Mouse (Mus musculus) gastrocnemius, postnatal 14 days (tissue): ENCODE data around the gene Mgea5. TPM values are rescaled to one million over a fixed set of nuclear protein-coding genes. Genes with fewer than 3 reads are reported as not detected.

Experiments
- DNase-seq: peaks from one replicate; pipeline ENCODE4 v3.0.0; 2021; ENCODE audit warnings: mixed read lengths
- intact Hi-C: fragments of 180-260 bp; cut with DNase I; formaldehyde crosslinking; loops from one replicate; pipeline ENCODE4 v1.15.1; 2025; ENCODE audit warnings: low total_unique reads
- total RNA-seq, 2 experiments: library from RNA; stranded (reverse); gene quantifications; 2 replicates each; pipeline ENCODE4 v1.2.3; 2021

Mgea5 gene
- total RNA-seq, 2 experiments from 2014 or later = 28.6 to 29.6 TPM

- intact Hi-C loops = no loop called here
- no peak for DNase-seq
These were observed 45.7 kb downstream of the Mgea5 start for GRCm38 (mm10) chr19:45737846-45738484.

- no peak for DNase-seq
- intact Hi-C loops = no loop called here
These were observed 46.3 kb downstream of the Mgea5 start for GRCm38 (mm10) chr19:45737208-45737845.

- DNase-seq = peak; percentile 60
These were observed 46.8 kb downstream of the Mgea5 start for GRCm38 (mm10) chr19:45736855-45737207.

GRCm38 (mm10) chr19:45736241-45736640 is 47.4 kb downstream of the Mgea5 start:
- intact Hi-C loops = no loop called here

More at GRCm38 (mm10) chr19:45736855-45737207, 46.8 kb downstream of the Mgea5 start:
- intact Hi-C loops = no loop called here

GRCm38 (mm10) chr19:45734762-45735161 is 48.9 kb downstream of the Mgea5 start:
- intact Hi-C loops = no loop called here

More at GRCm38 (mm10) chr19:45736241-45736640, 47.4 kb downstream of the Mgea5 start:
- DNase-seq = no peak

GRCm38 (mm10) chr19:45734191-45734590 is 49.4 kb downstream of the Mgea5 start:
- DNase-seq = no peak
- intact Hi-C loops = no loop called here

More at GRCm38 (mm10) chr19:45734762-45735161, 48.9 kb downstream of the Mgea5 start:
- no peak for DNase-seq

GRCm38 (mm10) chr19:45733564-45733963 is 50.1 kb downstream of the Mgea5 start:
- intact Hi-C loops = no loop called here
- no peak for DNase-seq

GRCm38 (mm10) chr19:45731658-45732057 is 52.0 kb downstream of the Mgea5 start:
- intact Hi-C loops = no loop called here
- no peak for DNase-seq

- intact Hi-C loops = no loop called here
- DNase-seq = no peak
These were observed 53.6 kb downstream of the Mgea5 start for GRCm38 (mm10) chr19:45730042-45730441.

- DNase-seq = no peak
These were observed 56.4 kb downstream of the Mgea5 start for GRCm38 (mm10) chr19:45727231-45727630.

GRCm38 (mm10) chr19:45725677-45726277 is 57.9 kb downstream of the Mgea5 start:
- no peak for DNase-seq
- intact Hi-C loops = no loop called here

More at GRCm38 (mm10) chr19:45727231-45727630, 56.4 kb downstream of the Mgea5 start:
- intact Hi-C loops = no loop called here

- DNase-seq = no peak
- intact Hi-C loops = no loop called here
These were observed 61.4 kb downstream of the Mgea5 start for GRCm38 (mm10) chr19:45722188-45722587.

GRCm38 (mm10) chr19:45718286-45718685 is 65.4 kb downstream of the Mgea5 start:
- intact Hi-C loops = no loop called here

GRCm38 (mm10) chr19:45717493-45718220 is 66.0 kb downstream of the Mgea5 start:
- DNase-seq = peak; percentile 56
- intact Hi-C loops = no loop called here

More at GRCm38 (mm10) chr19:45718286-45718685, 65.4 kb downstream of the Mgea5 start:
- no peak for DNase-seq

GRCm38 (mm10) chr19:45708704-45709103 is 74.9 kb downstream of the Mgea5 start:
- intact Hi-C loops = no loop called here
- DNase-seq = no peak

Other genes with a start within 250 kb of the Mgea5 start
- 10 to 100 TPM; 11.2 to 11.3 TPM for gene Poll, start 223.3 kb downstream of the Mgea5 start, total RNA-seq
- 10 to 100 TPM; 12.8 to 13.5 TPM for gene Gm17018, start 223.2 kb downstream of the Mgea5 start, total RNA-seq
- gene Fbxw4, start 123.5 kb downstream of the Mgea5 start, total RNA-seq = 10 to 100 TPM; 18.9 to 19.8 TPM
- gene Fgf8, start 40.9 kb downstream of the Mgea5 start, total RNA-seq = not detected
- gene Npm3, start 34.2 kb downstream of the Mgea5 start, total RNA-seq = 10 to 100 TPM; 10.4 to 15.8 TPM
- under 1 TPM; 0.16 to 0.74 TPM for gene Kcnip2, start 32.2 kb upstream of the Mgea5 start, total RNA-seq
- 10 to 100 TPM; 10.8 to 10.9 TPM for gene Armh3, start 214.7 kb upstream of the Mgea5 start, total RNA-seq
- gene Hps6, start 219.7 kb upstream of the Mgea5 start, total RNA-seq = 1 to 10 TPM; 3.1 to 3.8 TPM